Mouse (Mus musculus): ENCODE measurements around the gene Gm10024. TPM values are rescaled to one million over a fixed set of nuclear protein-coding genes. Genes with fewer than 3 reads are reported as not detected.
"Not testable (repeated sequence)": the region's sequence is repeated elsewhere in the genome, so short reads cannot be mapped to it uniquely, and the experiment has no call there.

Gm10024 gene
- polyA plus RNA-seq, 2 experiments from 2014 or later: not detected

GRCm38 (mm10) chr10:77735928-77736327 lies 24.7 kb downstream of the Gm10024 start:
- ATAC-seq: no peak

GRCm38 (mm10) chr10:77738929-77739328 lies 27.7 kb downstream of the Gm10024 start:
- ATAC-seq: no peak

GRCm38 (mm10) chr10:77741924-77742688 lies 30.8 kb downstream of the Gm10024 start, which contains the start of gene Gm18596:
Gm18596 (minus strand) TSS chr10:77742638.
- not testable (repeated sequence) for ATAC-seq

- not testable (repeated sequence) for ATAC-seq
Observed at GRCm38 (mm10) chr10:77750686-77751085, 39.4 kb downstream of the Gm10024 start.

- ATAC-seq: not testable (repeated sequence)
Observed at GRCm38 (mm10) chr10:77751254-77751653, 40.0 kb downstream of the Gm10024 start, which contains the start of gene Gm9736. Gm9736 (minus strand) TSS chr10:77751354.

- not testable (repeated sequence) for ATAC-seq
Observed at GRCm38 (mm10) chr10:77752312-77752711, 41.1 kb downstream of the Gm10024 start.

- no peak for ATAC-seq
Observed at GRCm38 (mm10) chr10:77753448-77753847, 42.2 kb downstream of the Gm10024 start.

GRCm38 (mm10) chr10:77759582-77759981 lies 48.3 kb downstream of the Gm10024 start, which contains the start of gene Gm3233:
Gm3233 (minus strand) TSS chr10:77759682.
- ATAC-seq: not testable (repeated sequence)

Other genes with a start within 250 kb of the Gm10024 start
- 10 to 100 TPM; 11.8 to 14.3 TPM for gene Fam207a, start 195.7 kb upstream of the Gm10024 start, polyA plus RNA-seq (2017; shearing (Covaris generic))
- gene Itgb2, start 181.2 kb upstream of the Gm10024 start, polyA plus RNA-seq (2017; shearing (Covaris generic)): 100 to 1,000 TPM; 449 to 774 TPM
- 100 to 1,000 TPM; 107 to 179 TPM for gene Pttg1ip, start 129.7 kb upstream of the Gm10024 start, polyA plus RNA-seq (2017; shearing (Covaris generic))
- 100 to 1,000 TPM in 1 of 2 experiments, 10 to 100 TPM in 1; 96.6 to 109 TPM for gene Sumo3, start 105.4 kb upstream of the Gm10024 start, polyA plus RNA-seq (2017; shearing (Covaris generic))
- gene Gm49325, start 105.3 kb upstream of the Gm10024 start, polyA plus RNA-seq (2017; shearing (Covaris generic)): 1 to 10 TPM in 1 of 2 experiments, not detected in 1; 3.0 TPM
- 10 to 100 TPM; 42.0 to 65.6 TPM for gene Ube2g2, start 89.2 kb upstream of the Gm10024 start, polyA plus RNA-seq (2017; shearing (Covaris generic))
- gene Tspear, start 24.9 kb upstream of the Gm10024 start, polyA plus RNA-seq (2017; shearing (Covaris generic)): 1 to 10 TPM in 1 of 2 experiments, under 1 TPM in 1; 0.31 to 1.4 TPM
- not detected for gene Gm19402, start 20.7 kb upstream of the Gm10024 start, polyA plus RNA-seq (2017; shearing (Covaris generic))
- not detected for gene Gm9508, start 14.2 kb upstream of the Gm10024 start, polyA plus RNA-seq (2017; shearing (Covaris generic))
- not detected for gene Gm10272, start 4.8 kb upstream of the Gm10024 start, polyA plus RNA-seq (2017; shearing (Covaris generic))
- gene Gm10142, start 4.3 kb downstream of the Gm10024 start, polyA plus RNA-seq (2017; shearing (Covaris generic)): not detected
- not detected for gene Krtap12-1, start 9.1 kb downstream of the Gm10024 start, polyA plus RNA-seq (2017; shearing (Covaris generic))
- not detected for gene Gm10100, start 15.0 kb downstream of the Gm10024 start, polyA plus RNA-seq (2017; shearing (Covaris generic))
- gene Gm18596, start 31.2 kb downstream of the Gm10024 start, polyA plus RNA-seq (2017; shearing (Covaris generic)): not detected
- gene Gm9736, start 39.9 kb downstream of the Gm10024 start, polyA plus RNA-seq (2017; shearing (Covaris generic)): not detected
- gene Gm3233, start 48.2 kb downstream of the Gm10024 start, polyA plus RNA-seq (2017; shearing (Covaris generic)): not detected
- not detected for gene Gm3238, start 59.9 kb downstream of the Gm10024 start, polyA plus RNA-seq (2017; shearing (Covaris generic))
- not detected for gene Gm7138, start 65.5 kb downstream of the Gm10024 start, polyA plus RNA-seq (2017; shearing (Covaris generic))
- gene Gm3250, start 71.1 kb downstream of the Gm10024 start, polyA plus RNA-seq (2017; shearing (Covaris generic)): not detected
- not detected for gene Gm7137, start 76.7 kb downstream of the Gm10024 start, polyA plus RNA-seq (2017; shearing (Covaris generic))
- not detected for gene Gm9639, start 83.6 kb downstream of the Gm10024 start, polyA plus RNA-seq (2017; shearing (Covaris generic))
- not detected for gene Gm19668, start 87.7 kb downstream of the Gm10024 start, polyA plus RNA-seq (2017; shearing (Covaris generic))
- not detected for gene Gm9507, start 100.4 kb downstream of the Gm10024 start, polyA plus RNA-seq (2017; shearing (Covaris generic))
- not detected for gene Gm2696, start 103.2 kb downstream of the Gm10024 start, polyA plus RNA-seq (2017; shearing (Covaris generic))
- not detected for gene Krtap10-4, start 115.6 kb downstream of the Gm10024 start, polyA plus RNA-seq (2017; shearing (Covaris generic))
- not detected for gene Krtap10-10, start 124.5 kb downstream of the Gm10024 start, polyA plus RNA-seq (2017; shearing (Covaris generic))
- not detected for gene Gm36176, start 135.3 kb downstream of the Gm10024 start, polyA plus RNA-seq (2017; shearing (Covaris generic))
- not detected for gene Gm10318, start 141.4 kb downstream of the Gm10024 start, polyA plus RNA-seq (2017; shearing (Covaris generic))
- gene Gm3285, start 150.5 kb downstream of the Gm10024 start, polyA plus RNA-seq (2017; shearing (Covaris generic)): not detected
- not detected for gene Lrrc3, start 191.1 kb downstream of the Gm10024 start, polyA plus RNA-seq (2017; shearing (Covaris generic))